Mouse (Mus musculus): ENCODE measurements around the gene Fto.

Gene Fto

DNA sequence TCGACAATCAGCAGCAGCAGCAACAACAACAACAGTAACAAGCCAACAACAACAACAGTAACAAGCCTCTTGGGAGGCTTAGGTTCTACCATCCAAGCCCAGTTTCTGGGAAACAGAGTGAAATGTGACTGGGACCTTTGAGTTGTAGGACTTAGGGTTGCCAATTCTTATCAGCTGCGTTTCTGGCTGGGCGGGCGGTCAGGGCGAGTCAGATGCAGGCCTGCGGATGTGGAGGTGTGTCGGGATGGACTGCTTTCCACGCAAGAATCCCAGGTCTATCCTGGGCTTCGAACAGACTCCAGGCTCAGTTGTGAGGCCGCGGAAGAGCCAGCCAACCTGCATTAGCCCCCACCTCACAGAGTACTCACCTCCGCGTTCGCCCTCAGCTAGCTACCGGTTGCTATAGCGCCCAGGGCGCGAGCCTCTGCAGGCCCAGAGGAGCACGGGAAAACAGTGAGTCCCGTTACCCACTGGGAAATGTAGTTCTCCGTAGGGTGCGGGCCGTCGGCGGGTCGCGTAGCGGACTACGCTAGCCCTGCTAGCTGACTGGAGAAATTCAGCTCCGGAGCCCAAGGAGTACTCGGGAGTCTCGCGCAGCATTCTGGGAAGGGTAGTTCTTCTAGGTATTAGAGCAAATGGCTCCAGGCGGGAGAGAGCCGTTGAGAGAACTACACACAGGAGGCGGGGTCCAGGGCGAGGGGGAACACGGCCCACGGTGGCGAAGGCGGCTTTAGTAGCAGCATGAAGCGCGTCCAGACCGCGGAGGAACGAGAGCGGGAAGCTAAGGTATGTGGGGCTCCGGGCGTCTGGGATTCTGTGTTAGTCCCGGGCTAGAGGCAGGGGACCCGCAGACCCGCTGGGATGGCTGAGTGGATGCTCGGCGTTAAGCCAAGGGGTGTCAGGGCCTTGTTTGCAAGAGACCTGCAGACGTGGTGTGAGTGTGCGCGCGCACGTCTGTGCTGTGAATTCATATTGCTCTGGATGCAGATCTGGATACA, at the start of gene Fto, which contains the start of gene Rpgrip1l:
Gene Fto, plus strand, starts transcription at position 691 of the 998 bp plus-strand sequence.
Gene Rpgrip1l, minus strand, starts transcription at position 428 of the 998 bp plus-strand sequence.
- DNase-seq = peak; percentile 97 to 99

DNA sequence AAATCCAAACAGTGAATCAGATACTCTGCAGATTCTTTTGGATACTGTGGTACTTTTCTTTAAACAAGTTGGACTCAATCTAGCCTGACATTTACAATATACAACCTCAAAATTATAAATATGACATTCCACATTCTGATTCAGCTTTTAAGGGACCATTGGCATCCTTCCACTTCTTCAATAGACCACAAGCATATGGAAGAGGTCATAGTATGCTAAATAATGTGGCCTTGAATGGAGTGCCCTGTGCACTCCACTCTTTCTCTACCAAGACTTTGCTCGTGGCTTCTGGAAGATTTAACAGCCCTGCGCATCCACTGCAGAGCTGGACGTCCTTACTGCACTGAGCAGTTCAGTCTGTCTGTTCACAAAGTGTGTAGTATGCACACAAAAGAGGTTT, 49.4 kb upstream of the Fto start:
- DNase-seq = no peak

DNA sequence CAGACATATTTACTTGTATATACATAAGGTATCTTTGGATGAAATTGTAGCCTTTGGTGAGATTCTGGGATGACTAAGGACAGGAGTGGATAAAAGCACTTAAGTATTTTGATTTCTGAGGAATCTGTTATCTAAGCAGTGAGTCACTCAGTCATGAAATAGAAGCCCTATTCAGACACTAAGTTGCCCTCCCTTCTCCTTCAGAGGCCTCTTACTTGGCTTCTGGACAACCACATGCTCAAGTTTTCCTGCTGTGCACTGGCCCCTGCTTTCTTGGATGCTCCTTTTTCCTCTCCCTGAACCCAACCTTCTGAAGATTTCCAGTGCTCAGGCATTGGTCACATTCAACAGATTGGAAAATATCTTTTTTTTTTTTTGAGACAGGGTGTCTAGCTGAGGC, 48.8 kb upstream of the Fto start:
- no peak for DNase-seq

DNA sequence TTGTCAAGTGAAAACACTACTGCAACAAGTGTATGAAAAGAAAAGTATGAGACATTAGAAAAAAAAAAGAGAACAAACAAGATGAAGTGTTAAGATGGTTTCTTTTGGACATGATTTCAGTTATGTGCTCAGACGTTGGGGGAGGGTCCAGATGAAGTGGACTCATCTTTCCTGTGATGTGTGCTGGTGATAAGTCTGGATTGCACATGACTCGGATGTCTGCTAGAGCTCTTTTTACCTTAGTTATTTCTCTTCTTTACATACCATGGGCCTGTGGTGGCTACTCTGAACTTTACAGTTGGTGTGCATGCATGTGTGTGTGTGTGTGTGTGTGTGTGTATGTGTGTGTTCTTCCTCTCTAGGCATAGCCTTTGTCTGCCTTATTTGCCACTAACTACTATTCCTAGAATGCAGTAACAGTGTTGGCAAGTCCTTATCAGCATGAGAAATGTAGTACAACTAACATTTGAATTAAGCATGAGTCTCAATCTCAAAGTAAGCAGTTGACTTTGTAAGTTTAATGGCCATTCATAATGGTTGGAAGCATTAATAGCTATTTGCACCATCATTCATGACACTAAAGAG, 43.9 kb upstream of the Fto start:
- no peak for DNase-seq

DNA sequence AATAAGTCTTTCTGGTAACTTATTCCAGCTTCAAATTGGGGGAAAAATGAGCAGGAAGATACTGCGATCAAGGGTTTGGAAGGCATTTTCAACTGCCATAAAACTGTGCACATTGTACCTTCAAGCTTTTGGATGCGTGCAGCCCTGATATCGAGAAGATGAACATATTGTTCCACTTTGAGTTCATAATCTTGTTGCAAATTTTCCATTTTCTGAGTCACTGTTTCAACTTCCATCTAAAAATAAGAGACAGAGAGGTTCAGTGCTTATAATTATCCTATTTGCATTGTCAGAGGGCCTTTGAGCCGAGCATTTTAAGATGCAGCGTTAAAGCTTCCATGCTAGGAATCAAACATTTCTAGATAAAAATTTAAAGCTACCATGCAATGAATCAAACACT, 39.8 kb upstream of the Fto start:
- no peak for DNase-seq

DNA sequence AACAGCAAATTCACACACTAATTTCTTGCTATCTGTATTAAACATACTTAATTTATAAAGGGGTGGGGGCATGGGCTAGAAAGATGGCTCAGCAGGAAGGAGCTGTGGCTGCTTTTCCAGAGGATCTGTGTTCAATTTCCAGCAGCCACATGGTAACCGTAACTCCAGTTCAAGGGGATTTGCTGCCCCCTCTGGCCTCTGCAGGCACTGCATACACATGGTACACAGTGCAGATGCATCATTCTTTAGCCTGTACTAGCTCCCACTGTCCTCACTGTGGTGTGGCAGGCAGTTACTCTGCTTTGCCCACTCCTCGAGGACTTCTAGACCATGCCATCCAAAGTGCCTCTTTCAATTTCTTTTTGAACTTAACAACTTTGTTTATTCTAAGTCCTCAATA, 37.0 kb upstream of the Fto start:
- DNase-seq = peak; percentile 9 to 10

DNA sequence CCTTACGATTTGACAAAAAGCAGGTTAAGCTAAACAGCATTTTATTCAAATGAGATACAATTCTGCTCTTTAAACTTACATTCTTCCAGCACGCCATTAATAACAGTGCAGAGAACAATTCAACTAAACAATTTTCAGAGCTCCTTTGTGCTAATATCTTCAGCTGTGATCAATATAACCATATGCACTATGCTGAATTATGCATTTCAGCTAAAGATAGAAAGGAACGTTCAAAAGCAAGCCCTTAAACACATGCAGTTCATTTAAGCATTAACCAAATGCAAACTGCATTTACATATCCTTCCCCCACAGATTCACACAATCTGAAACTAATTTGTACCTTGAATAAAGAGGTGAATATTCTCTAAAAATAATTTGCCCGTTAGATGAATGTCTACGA, 35.3 kb upstream of the Fto start:
- no peak for DNase-seq

DNA sequence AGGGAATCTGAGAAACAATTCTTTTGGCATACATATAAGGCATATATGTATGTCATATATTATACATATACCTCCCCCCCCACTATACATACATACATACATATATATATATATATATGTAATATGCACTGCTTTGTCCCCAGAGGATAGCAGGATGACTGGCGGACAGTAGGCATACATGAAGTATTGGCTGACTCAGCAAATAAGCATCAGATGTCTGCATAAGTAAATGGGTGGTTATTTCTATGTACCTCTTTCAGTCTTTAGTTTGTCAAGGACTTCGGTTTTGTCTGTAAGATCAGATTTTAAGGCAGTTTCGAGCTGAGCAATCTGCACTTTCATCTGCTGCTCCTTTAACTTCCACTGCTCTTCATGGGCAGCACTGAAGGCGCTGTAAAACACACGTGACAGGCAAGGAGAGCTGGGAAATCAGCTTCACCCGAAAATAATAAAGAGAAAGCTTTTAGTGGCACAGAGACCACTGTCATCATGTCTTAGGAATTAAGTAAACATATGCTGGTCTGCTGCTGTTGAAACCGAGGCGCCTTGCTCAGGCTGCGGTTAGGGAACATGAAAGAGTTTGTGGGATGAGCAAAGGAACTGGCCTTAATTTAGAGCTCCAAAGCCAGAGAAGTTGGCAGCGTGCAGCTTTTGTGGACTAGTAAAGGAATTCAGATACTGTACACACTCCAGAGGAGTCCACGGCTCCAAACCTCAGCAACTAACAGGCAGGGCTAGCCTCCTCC, 32.7 kb upstream of the Fto start:
- no peak for DNase-seq

DNA sequence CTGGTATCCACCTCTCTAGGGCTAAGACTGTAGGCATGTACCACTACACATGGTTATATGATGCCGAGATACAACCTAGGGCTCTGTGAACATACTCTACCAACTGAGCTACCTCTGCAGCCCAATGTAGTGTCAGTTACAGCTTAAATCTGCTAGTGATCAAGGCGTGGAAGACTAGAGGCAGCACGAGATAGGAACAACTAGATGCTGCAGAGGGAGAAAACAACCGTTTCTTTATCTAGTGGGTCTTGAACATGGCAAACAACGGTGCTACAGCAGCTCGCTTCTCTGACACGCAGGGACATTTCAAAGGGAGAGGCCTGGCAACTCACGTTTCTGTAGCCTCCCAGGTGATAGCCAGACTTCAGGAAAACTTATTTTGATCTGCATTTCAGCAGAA, 31.8 kb upstream of the Fto start:
- no peak for DNase-seq

DNA sequence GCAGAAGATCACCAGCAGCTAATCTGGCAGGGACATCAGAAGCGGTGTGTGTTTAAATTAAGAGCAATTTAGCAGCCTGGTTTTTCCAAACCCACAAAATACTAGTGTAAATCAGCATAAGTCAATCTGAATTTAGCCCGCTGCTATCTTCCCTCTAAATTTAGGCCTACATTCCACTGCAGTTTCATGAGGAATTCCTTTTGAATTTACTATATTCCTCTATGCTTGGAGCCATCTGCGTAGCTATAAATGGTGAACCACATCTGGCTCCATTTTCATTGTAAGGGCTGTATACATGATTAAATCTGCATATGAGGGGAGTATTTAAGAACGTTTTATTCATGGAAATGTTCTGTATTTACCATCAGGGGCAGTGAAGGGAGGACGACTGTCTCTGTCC, 30.7 kb upstream of the Fto start:
- no peak for DNase-seq

DNA sequence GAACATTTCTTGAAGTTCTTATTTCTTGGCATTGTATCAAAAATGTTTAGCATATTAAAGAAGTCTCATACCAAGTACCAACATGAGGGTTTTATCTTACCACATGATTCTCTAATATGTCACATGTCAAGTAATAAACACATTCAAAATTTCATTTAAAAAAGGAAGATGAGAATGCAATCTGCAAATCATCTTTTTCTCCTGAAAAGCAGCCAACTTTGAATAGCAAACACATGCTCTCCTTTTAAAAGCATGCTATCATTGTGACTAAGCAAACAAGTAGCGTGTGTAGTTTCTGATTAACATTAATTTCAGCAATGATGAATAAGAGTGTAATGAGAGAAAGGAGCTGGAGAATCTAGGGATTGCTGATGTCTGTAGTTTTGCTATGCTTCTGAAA, 29.5 kb upstream of the Fto start:
- DNase-seq = no peak

DNA sequence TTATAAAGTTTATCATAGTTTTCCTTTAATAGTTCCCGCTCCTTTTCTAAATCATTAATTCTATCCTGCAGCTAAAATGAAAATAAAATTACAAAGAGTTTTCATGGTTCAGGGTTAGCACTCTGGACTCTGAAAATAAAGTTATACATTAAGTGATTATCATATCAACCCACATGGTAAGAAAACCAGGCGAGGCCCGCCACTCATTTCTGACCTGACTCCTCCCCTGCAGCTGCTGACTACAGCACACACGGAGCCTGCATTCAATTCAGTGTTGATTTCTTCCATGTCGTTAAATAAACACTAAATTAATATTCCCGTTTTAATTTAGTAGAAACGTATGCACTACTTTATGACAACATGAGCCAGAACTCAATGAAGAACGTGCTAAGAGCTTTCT, 27.1 kb upstream of the Fto start:
- no peak for DNase-seq

DNA sequence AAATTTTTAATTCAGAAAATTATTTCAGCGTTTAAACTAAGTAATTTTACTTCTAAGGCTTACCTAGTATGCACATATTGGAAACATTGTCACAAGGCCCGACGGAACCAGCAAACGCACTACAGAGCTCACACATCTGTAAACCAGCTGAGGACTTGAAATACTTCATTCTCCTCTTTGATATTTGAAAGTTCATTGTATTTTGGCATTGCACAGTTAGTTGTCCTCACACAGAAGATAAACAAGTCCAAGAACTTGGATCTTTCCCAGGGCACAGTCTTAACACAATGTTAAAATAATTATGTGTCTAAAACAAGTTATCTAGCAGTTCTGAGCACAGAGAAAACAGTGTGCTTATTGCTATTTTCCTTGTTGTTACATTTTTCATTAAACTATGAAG, 22.7 kb upstream of the Fto start:
- DNase-seq = no peak

DNA sequence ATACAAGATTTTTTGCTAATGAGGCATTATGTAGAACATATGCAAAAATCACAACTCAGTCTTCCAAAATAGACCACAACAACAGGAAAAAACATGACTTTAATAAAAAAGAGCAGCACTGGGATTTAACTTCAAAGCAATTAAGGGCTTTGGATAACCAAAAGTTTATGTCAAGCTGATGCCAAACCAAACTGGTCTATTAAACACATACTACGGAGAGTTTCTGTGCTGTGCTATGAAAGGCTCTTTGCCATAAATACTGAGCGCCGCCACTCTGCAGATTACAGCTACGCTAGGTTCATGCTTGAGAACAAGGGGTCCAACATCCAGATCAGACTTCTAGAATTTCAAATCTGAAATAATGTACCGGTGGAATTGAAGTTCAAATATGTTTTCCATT, 17.5 kb upstream of the Fto start:
- DNase-seq = no peak

DNA sequence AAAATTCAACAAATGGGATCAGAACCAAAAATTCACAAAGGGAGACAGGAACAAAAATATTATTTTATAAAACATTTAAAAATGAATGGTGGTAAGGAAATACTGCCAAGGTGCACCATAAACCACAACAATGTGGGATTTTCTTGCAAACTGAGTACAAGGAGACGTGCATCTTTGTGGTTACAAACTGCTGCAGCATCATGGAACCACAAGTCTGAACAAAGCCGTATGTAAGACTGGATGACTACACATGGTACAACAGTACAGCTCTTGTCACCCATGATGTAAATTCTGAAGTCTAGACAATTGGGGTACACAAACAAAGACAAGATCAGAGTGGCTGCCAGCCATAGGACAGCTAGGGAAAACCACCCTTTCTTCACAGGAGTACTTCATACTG, 14.7 kb upstream of the Fto start:
- no peak for DNase-seq

DNA sequence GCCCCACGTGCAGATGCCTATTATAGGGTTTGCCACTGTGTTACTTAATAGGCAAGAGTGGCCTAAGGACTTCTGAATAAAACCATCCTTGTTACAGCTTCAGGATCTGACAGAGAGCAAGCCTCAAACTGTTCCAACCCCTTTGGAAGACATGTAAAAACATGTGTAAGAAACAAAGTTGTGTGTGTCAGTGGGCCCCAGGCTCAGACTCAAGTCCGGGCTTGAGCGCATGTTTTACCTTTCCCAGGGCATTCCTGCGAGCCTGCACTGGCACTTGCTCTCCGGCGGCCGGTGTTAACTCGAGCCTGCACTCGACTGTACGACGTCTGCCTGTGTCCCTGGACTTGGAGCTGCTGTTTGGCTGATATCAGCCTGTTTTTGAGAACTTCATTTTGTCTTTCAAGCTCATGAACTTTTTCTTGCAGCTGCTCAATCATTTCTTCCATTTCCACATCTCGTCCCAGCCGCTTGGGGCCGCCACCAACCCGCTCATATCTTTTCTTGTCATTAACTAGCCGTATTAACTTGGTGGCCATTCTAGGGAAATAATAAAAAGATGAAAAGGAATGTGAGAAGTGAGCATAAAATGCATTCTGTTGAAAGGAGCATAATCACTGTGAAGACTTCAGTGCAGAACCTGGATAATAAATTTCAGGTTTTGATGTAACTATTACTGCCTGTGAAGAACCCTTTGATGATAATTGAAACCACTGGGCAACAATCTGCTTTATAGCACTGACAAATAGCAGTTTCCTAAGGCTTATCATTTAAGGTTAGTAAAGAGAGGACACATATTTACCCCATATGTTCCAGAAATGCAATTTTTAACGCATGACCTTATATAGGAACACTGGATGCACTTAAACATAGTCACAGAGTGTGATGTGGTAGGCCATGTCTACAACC, 8.6 kb upstream of the Fto start:
- DNase-seq = peak in 1 of 2 experiments; percentile 18

DNA sequence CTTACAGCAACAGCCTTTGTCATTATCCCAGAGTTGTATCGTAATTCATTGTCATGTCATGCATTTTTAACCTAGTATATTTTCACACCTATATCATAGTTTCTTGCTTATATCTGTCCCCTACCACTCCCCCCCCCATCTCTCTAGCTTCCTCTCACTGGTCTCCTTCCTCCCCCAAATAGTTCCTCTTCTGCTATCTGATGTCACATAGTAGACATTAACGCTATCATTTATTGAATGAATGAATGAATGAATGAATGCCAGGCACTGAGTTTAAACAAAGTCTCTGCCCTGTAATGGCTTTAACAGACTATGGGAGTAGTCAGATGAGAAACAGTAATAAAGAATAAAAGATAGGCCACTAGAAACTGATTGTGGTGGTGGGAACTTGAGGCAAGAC, 983 bp upstream of the Fto start:
- DNase-seq = no peak

DNA sequence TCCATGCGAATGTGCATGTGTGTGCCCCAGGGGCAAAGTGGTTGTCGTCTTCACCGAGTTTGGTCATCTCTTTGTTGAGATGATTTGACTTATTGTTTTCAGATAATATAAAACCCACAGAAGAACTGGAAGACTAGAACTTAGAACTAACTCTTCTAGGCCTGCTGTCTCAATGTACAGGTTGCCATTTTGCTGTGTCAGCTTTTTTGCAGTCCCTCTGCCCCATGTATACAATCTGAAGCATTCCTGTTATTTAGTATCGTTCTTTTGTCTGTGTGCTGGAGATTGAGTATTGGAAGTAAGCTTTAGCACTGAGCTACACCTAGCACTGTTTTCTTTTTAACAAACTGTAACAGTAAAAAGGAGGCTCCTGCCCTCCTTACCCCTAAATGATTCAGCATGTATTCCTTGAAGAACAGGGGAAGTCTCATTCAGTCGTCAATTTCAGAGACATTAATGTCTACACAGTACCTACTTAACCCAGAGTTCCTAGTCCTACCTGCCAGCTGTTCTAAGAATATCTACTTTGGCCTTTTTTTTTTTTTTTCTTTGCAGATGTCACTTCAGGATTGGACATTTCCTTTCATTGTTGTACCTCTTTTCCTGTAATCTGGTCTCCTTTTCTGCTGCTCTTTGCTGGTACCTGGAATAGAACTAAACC, 4.4 kb downstream of the Fto start:
- DNase-seq = no peak

DNA sequence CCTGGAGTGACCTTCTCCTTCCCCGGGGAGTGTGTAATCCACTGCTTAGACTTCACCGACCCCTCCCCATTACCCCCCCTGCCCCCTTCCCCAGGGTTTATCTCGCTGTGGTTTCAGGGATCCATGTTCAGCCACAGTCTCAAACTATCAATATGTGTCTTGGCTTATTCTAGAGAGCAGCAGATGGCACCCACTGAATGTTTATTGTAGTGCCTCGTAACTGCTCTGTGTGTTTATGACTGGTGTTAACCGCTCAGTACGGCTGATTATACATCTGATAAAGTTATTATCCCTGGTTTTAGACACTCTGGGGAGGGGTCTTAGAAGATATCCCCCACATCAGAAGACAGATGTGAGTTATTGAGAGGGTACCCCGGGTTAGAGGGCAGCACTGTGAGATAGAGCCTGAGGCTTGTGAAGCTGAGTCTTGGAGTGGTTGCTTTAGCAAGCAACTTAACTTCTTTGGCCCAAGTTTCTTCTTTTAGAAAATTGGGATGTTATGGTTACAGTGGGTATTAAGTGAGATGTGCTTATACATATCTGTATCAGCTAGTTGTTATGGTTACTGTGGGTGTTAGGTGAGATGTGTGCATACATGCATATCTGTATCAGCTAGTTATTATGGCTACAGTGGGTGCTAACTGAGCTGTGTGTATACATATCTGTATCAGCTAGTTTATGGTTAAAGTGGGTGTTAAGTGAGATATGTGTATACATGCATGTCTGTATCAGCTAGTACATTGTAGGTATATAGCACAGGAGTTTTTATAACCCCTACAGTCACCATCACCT, 5.8 kb downstream of the Fto start:
- no peak for DNase-seq

DNA sequence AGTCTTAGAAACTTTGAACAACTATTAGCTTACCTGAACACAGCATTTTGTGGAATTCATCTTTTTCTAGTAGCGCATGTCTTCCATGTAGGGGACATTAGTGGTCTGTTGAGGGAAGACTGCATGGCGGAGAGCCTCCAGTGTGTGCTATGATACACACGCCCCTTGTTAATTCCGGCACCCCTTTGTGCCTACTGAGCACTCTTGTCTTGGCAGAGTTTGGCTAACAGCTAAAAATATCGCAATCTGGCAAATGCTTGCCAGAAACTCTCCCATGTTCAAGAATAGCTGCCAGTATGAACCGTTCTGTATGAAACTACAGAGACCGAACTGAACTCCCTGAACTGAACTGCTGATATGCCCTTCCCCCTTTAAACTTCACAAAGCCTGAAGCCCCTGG, 10.2 kb downstream of the Fto start:
- DNase-seq = peak in 1 of 2 experiments; percentile 43

DNA sequence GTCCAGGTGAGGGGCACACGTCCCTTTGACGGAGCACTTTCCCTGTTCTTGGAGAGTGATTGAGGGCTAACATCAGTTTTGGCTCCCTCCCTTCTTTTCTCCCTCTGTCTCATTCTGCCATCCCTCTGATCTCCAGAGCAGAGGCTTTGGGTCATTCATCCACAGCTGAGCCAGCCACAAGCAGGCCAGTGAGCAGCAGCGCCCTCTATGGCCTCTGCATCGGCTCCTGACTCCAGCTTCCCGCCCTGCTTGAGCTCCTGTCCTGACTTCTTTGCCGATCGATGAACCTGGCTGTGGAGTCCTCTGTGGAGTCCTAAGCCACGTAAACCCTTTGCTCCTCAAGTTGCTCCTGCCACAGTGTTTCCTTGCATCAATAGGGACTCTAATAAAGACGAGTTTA, 10.9 kb downstream of the Fto start:
- peak; percentile 42 to 48 for DNase-seq

Data from cerebellum, postnatal 10 days (tissue).